Mouse (Mus musculus): ENCODE data around the gene Apol7b. TPM values are rescaled to one million over a fixed set of nuclear protein-coding genes. Genes with fewer than 3 reads are reported as not detected.

The Apol7b gene
- polyA plus RNA-seq, 1 experiment from 2014 or later, result not detected

- 53% methylated on average over 1 of the region's 1 CpGs for WGBS
- Histone ChIP-seq H3K27me3 (ENCODE audit: control insufficient read depth, insufficient read depth, low read length) (0 out of 2 replicates have a peak, but pooled peaks cover 2% of the 10 kb centered on the region), H3K36me3 (ENCODE audit: control insufficient read depth, insufficient read depth, low read length) (no peaks in the 10 kb centered on the region), H3K4me1 (ENCODE audit: control insufficient read depth in 2 of 2, insufficient read depth in 2 of 2, low read length in 2 of 2) (no peaks in the 10 kb centered on the region), H3K4me2 (ENCODE audit: low read length) (no peak overlapping the region), H3K4me3 (ENCODE audit: control insufficient read depth in 1 of 2, insufficient read depth in 1 of 2, low read depth in 1 of 2, low read length in 2 of 2) (no peak overlapping the region), H3K27ac (replicated peaks in 1 of 2; ENCODE audit: control insufficient read depth in 1 of 2, insufficient read depth in 1 of 2, low read depth in 2 of 2, low read length in 2 of 2) (no peak overlapping the region), H3K9me3 (ENCODE audit: control insufficient read depth, low read length) (no peaks in the 10 kb centered on the region), H3K9ac (ENCODE audit: low read length) (no peak overlapping the region)
- no peak for ATAC-seq (ENCODE audit: insufficient number of reproducible peaks, insufficient read depth, low FRiP score, low read depth)
These were observed 64.4 kb downstream of the Apol7b start for GRCm38 (mm10) chr15:77382880-77383279.

- Histone ChIP-seq H3K27ac (replicated peaks in 1 of 2; ENCODE audit: control insufficient read depth in 1 of 2, insufficient read depth in 1 of 2, low read depth in 2 of 2, low read length in 2 of 2) (no peak overlapping the region), H3K4me1 (ENCODE audit: control insufficient read depth in 2 of 2, insufficient read depth in 2 of 2, low read length in 2 of 2) (no peaks in the 10 kb centered on the region), H3K36me3 (ENCODE audit: control insufficient read depth, insufficient read depth, low read length) (no peaks in the 10 kb centered on the region), H3K9ac (ENCODE audit: low read length) (no peak overlapping the region), H3K9me3 (ENCODE audit: control insufficient read depth, low read length) (no peaks in the 10 kb centered on the region), H3K4me3 (ENCODE audit: control insufficient read depth in 1 of 2, insufficient read depth in 1 of 2, low read depth in 1 of 2, low read length in 2 of 2) (no peak overlapping the region), H3K4me2 (ENCODE audit: low read length) (no peak overlapping the region), H3K27me3 (ENCODE audit: control insufficient read depth, insufficient read depth, low read length) (0 out of 2 replicates have a peak, but pooled peaks cover 2% of the 10 kb centered on the region)
- 78% methylated on average over 11 of the region's 11 CpGs for WGBS
- ATAC-seq (ENCODE audit: insufficient number of reproducible peaks, insufficient read depth, low FRiP score, low read depth), result no peak
These were observed 64.9 kb downstream of the Apol7b start for GRCm38 (mm10) chr15:77382271-77382850.

- 74% methylated on average over 6 of the region's 6 CpGs for WGBS
- H3K4me3 ChIP-seq (ENCODE audit: control insufficient read depth in 1 of 2, insufficient read depth in 1 of 2, low read depth in 1 of 2, low read length in 2 of 2), result no peak overlapping the region
- H3K27ac ChIP-seq (replicated peaks in 1 of 2; ENCODE audit: control insufficient read depth in 1 of 2, insufficient read depth in 1 of 2, low read depth in 2 of 2, low read length in 2 of 2), result no peak overlapping the region
- no peaks in the 10 kb centered on the region for H3K4me1 ChIP-seq (ENCODE audit: control insufficient read depth in 2 of 2, insufficient read depth in 2 of 2, low read length in 2 of 2)
- no peaks in the 10 kb centered on the region for H3K36me3 ChIP-seq (ENCODE audit: control insufficient read depth, insufficient read depth, low read length)
- ATAC-seq (ENCODE audit: insufficient number of reproducible peaks, insufficient read depth, low FRiP score, low read depth), result no peak
- H3K27me3 ChIP-seq (ENCODE audit: control insufficient read depth, insufficient read depth, low read length), result no peaks in the 10 kb centered on the region
- no peak overlapping the region for H3K9ac ChIP-seq (ENCODE audit: low read length)
- H3K9me3 ChIP-seq (ENCODE audit: control insufficient read depth, low read length), result no peaks in the 10 kb centered on the region
- H3K4me2 ChIP-seq (ENCODE audit: low read length), result no peak overlapping the region
These were observed 65.8 kb downstream of the Apol7b start for GRCm38 (mm10) chr15:77381481-77381880.

- no peak for ATAC-seq (ENCODE audit: insufficient number of reproducible peaks, insufficient read depth, low FRiP score, low read depth)
These were observed 67.4 kb downstream of the Apol7b start for GRCm38 (mm10) chr15:77379921-77380320.

GRCm38 (mm10) chr15:77377419-77377818 is 69.9 kb downstream of the Apol7b start:
- H3K27ac ChIP-seq (replicated peaks in 1 of 2; ENCODE audit: control insufficient read depth in 1 of 2, insufficient read depth in 1 of 2, low read depth in 2 of 2, low read length in 2 of 2), result no peak overlapping the region
- no peak overlapping the region for H3K9ac ChIP-seq (ENCODE audit: low read length)
- no peaks in the 10 kb centered on the region for H3K27me3 ChIP-seq (ENCODE audit: control insufficient read depth, insufficient read depth, low read length)
- no peak overlapping the region for H3K4me2 ChIP-seq (ENCODE audit: low read length)
- H3K9me3 ChIP-seq (ENCODE audit: control insufficient read depth, low read length), result no peaks in the 10 kb centered on the region
- H3K4me3 ChIP-seq (ENCODE audit: control insufficient read depth in 1 of 2, insufficient read depth in 1 of 2, low read depth in 1 of 2, low read length in 2 of 2), result no peak overlapping the region
- no peaks in the 10 kb centered on the region for H3K4me1 ChIP-seq (ENCODE audit: control insufficient read depth in 2 of 2, insufficient read depth in 2 of 2, low read length in 2 of 2)
- H3K36me3 ChIP-seq (ENCODE audit: control insufficient read depth, insufficient read depth, low read length), result no peaks in the 10 kb centered on the region
- WGBS, result 93% methylated on average over 4 of the region's 4 CpGs
- no peak for ATAC-seq (ENCODE audit: insufficient number of reproducible peaks, insufficient read depth, low FRiP score, low read depth)

More at GRCm38 (mm10) chr15:77379921-77380320, 67.4 kb downstream of the Apol7b start:
- no peaks in the 10 kb centered on the region for H3K27me3 ChIP-seq (ENCODE audit: control insufficient read depth, insufficient read depth, low read length)
- no peak overlapping the region for H3K4me3 ChIP-seq (ENCODE audit: control insufficient read depth in 1 of 2, insufficient read depth in 1 of 2, low read depth in 1 of 2, low read length in 2 of 2)
- no peaks in the 10 kb centered on the region for H3K4me1 ChIP-seq (ENCODE audit: control insufficient read depth in 2 of 2, insufficient read depth in 2 of 2, low read length in 2 of 2)
- no peak overlapping the region for H3K4me2 ChIP-seq (ENCODE audit: low read length)
- H3K27ac ChIP-seq (replicated peaks in 1 of 2; ENCODE audit: control insufficient read depth in 1 of 2, insufficient read depth in 1 of 2, low read depth in 2 of 2, low read length in 2 of 2), result no peak overlapping the region
- no peaks in the 10 kb centered on the region for H3K36me3 ChIP-seq (ENCODE audit: control insufficient read depth, insufficient read depth, low read length)
- H3K9me3 ChIP-seq (ENCODE audit: control insufficient read depth, low read length), result no peaks in the 10 kb centered on the region
- H3K9ac ChIP-seq (ENCODE audit: low read length), result no peak overlapping the region
- WGBS, result 28% methylated on average over 4 of the region's 4 CpGs

GRCm38 (mm10) chr15:77376920-77377319 is 70.4 kb downstream of the Apol7b start:
- H3K36me3 ChIP-seq (ENCODE audit: control insufficient read depth, insufficient read depth, low read length), result no peaks in the 10 kb centered on the region
- H3K27me3 ChIP-seq (ENCODE audit: control insufficient read depth, insufficient read depth, low read length), result no peaks in the 10 kb centered on the region
- H3K4me3 ChIP-seq (ENCODE audit: control insufficient read depth in 1 of 2, insufficient read depth in 1 of 2, low read depth in 1 of 2, low read length in 2 of 2), result no peak overlapping the region
- ATAC-seq (ENCODE audit: insufficient number of reproducible peaks, insufficient read depth, low FRiP score, low read depth), result no peak
- 75% methylated on average over 7 of the region's 7 CpGs for WGBS
- H3K9ac ChIP-seq (ENCODE audit: low read length), result no peak overlapping the region
- no peak overlapping the region for H3K4me2 ChIP-seq (ENCODE audit: low read length)
- H3K4me1 ChIP-seq (ENCODE audit: control insufficient read depth in 2 of 2, insufficient read depth in 2 of 2, low read length in 2 of 2), result no peaks in the 10 kb centered on the region
- H3K27ac ChIP-seq (replicated peaks in 1 of 2; ENCODE audit: control insufficient read depth in 1 of 2, insufficient read depth in 1 of 2, low read depth in 2 of 2, low read length in 2 of 2), result no peak overlapping the region
- H3K9me3 ChIP-seq (ENCODE audit: control insufficient read depth, low read length), result no peaks in the 10 kb centered on the region

Other genes starting within 250 kb of the Apol7b start
- 84.3 and 89.1 TPM in 2 replicates for gene Rbfox2, start 140.5 kb downstream of the Apol7b start, polyA plus RNA-seq (2014; fragmentation: Nextera tagmentation; extraction: Ambion mirVana)
- gene Apol7a, start 48.4 kb downstream of the Apol7b start, polyA plus RNA-seq (2014; fragmentation: Nextera tagmentation; extraction: Ambion mirVana), result 0.11 and 0.31 TPM in 2 replicates
- 0.82 and 0.94 TPM in 2 replicates for gene Apol9a, start 36.4 kb downstream of the Apol7b start, polyA plus RNA-seq (2014; fragmentation: Nextera tagmentation; extraction: Ambion mirVana)
- gene Apol10a, start 29.6 kb upstream of the Apol7b start, polyA plus RNA-seq (2014; fragmentation: Nextera tagmentation; extraction: Ambion mirVana), result not detected in 2 replicates
- gene Apol11a, start 60.8 kb upstream of the Apol7b start, polyA plus RNA-seq (2014; fragmentation: Nextera tagmentation; extraction: Ambion mirVana), result not detected in 2 replicates
- not detected in 2 replicates for gene Apol7c, start 85.8 kb upstream of the Apol7b start, polyA plus RNA-seq (2014; fragmentation: Nextera tagmentation; extraction: Ambion mirVana)
- not detected in 2 replicates for gene 1700025B11Rik, start 114.4 kb upstream of the Apol7b start, polyA plus RNA-seq (2014; fragmentation: Nextera tagmentation; extraction: Ambion mirVana)
- not detected in 2 replicates for gene Apol10b, start 148.6 kb upstream of the Apol7b start, polyA plus RNA-seq (2014; fragmentation: Nextera tagmentation; extraction: Ambion mirVana)
- gene Gm36245, start 151.8 kb upstream of the Apol7b start, polyA plus RNA-seq (2014; fragmentation: Nextera tagmentation; extraction: Ambion mirVana), result not detected in 2 replicates
- gene Apol11b, start 195.8 kb upstream of the Apol7b start, polyA plus RNA-seq (2014; fragmentation: Nextera tagmentation; extraction: Ambion mirVana), result 0.16 and 0.27 TPM in 2 replicates

Data from heart, embryonic 14.5 days (tissue).